Mouse (Mus musculus): ENCODE data around the gene Gpr4. TPM values are rescaled to one million over a fixed set of nuclear protein-coding genes. Genes with fewer than 3 reads are reported as not detected.

Gene Gpr4
- polyA plus RNA-seq, 1 experiment from 2014 or later: 1.8 TPM

DNA sequence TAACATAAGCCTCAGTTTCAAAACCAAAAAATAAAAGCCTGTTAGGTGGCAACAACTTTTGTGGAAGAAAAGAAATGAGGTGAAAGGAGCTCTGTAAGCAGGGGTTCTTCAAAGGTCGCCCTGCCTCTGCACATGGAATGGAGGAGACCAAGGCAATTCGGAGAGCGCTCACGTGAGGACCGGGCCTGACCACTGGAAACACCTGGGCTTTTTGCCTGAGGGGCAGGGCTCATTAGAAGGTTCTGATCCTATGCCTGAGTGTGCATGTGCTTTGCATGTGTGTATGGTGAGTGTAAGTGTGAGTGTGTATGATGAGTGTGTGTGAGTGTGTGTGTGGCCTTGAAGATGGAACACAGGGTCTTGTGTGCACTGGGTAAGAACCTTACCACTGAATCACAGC, 18.6 kb downstream of the Gpr4 start:
- H3K9ac ChIP-seq (replicated peaks): peak overlapping the region; percentile 37; the same call in 1 of the 2 replicates
- no peak for ATAC-seq
- WGBS: 93% methylated on average over 5 of the region's 5 CpGs
- no peaks in the 10 kb centered on the region for H3K9me3 ChIP-seq
- H3K27ac ChIP-seq: no peak overlapping the region
- peaks cover 28% of the 10 kb centered on the region for H3K4me1 ChIP-seq (replicated peaks)
- no peak overlapping the region for H3K4me3 ChIP-seq (replicated peaks)
- peaks cover 10% of the 10 kb centered on the region; the same call in 1 of the 2 replicates for H3K36me3 ChIP-seq
- H3K4me2 ChIP-seq (replicated peaks): no peak overlapping the region
- H3K27me3 ChIP-seq: no peaks in the 10 kb centered on the region

DNA sequence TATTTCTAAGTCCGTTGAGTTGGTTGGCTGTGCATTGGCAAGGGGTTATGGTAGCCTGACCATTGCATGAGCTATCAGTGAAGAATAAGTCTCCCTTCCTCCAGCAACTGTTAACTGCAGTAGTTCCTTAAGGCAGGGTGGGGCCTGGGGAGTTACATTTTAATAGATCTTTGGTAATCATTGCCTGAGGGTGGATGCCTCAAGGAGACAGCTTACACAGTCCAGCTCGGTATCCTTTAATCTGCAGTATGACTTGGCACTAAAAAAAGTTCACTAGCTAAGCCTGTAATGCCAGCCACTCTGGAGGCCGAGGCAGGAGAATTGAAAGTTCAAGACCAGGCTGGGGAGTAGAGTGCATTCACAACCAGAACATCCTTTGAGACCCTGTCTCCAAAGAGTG, 19.5 kb downstream of the Gpr4 start:
- Histone ChIP-seq H3K27ac (no peak overlapping the region), H3K4me3 (replicated peaks) (no peak overlapping the region), H3K9ac (replicated peaks) (no peak overlapping the region), H3K4me2 (replicated peaks) (no peak overlapping the region), H3K27me3 (no peaks in the 10 kb centered on the region), H3K36me3 (peaks cover 10% of the 10 kb centered on the region; the same call in 1 of the 2 replicates), H3K4me1 (replicated peaks) (peaks cover 24% of the 10 kb centered on the region), H3K9me3 (no peaks in the 10 kb centered on the region)
- WGBS: 92% methylated on average over 3 of the region's 3 CpGs
- ATAC-seq: no peak

DNA sequence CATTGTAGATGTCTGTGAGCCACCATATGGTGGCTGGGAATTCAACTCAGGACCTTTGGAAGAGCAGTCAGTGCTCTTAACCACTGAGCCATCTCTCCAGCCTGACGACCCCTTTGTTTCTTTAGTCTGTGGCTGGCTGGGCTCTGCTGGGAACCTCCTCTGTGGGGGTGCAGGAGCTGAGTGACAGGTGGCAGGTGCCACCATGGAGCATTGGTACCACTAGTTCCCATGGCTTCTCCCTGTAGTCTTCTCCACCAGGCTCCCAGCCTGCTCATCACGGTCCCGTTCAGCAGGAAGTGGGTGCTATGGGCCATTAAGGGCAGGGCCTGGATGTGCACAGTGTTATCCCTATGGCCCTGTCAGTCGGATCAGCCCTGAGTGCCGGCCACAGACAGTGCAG, 22.3 kb downstream of the Gpr4 start:
- H3K9ac ChIP-seq (replicated peaks): no peak overlapping the region
- H3K4me3 ChIP-seq (replicated peaks): no peak overlapping the region
- peaks cover 10% of the 10 kb centered on the region; the same call in 1 of the 2 replicates for H3K36me3 ChIP-seq
- H3K4me2 ChIP-seq (replicated peaks): no peak overlapping the region
- WGBS: 82% methylated on average over 5 of the region's 5 CpGs
- H3K9me3 ChIP-seq: no peaks in the 10 kb centered on the region
- H3K27ac ChIP-seq: no peak overlapping the region
- ATAC-seq: no peak
- no peaks in the 10 kb centered on the region for H3K27me3 ChIP-seq
- peaks cover 15% of the 10 kb centered on the region for H3K4me1 ChIP-seq (replicated peaks)

DNA sequence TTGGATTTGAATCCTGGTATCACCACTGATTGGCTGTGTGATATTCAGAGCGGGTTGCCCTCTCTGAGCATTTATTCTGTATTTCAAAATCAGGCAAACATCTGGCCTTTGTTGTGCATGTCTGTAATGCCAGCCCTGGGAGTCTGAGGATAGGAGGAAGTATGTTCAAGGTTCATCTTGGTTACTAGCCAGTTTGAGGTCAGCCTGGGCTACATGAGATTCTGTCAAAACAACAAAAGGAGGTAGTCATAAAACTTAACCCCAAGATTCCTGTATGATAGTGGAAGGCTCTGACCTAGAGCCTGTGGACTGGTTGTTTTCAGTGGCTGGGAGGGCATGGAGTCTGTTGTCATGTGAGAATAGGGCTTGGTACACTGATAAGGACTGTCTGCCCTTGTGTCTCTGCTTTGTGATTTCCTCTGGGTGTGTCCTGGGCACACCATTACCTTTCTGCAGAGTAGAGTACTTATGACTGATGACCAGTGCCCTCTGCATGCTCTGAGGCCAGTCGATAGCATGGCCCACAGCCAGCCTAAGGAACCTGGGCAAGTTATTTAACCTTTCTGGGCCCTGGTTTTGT, 22.8 kb downstream of the Gpr4 start:
- H3K4me2 ChIP-seq (replicated peaks): no peak overlapping the region
- H3K27ac ChIP-seq: no peak overlapping the region
- no peak for ATAC-seq
- H3K4me3 ChIP-seq (replicated peaks): no peak overlapping the region
- peaks cover 9% of the 10 kb centered on the region for H3K4me1 ChIP-seq (replicated peaks)
- no peaks in the 10 kb centered on the region for H3K27me3 ChIP-seq
- whole genome bisulfite sequencing: 99% methylated on average over 2 of the region's 2 CpGs
- no peaks in the 10 kb centered on the region for H3K9me3 ChIP-seq
- peaks cover 10% of the 10 kb centered on the region; the same call in 1 of the 2 replicates for H3K36me3 ChIP-seq
- no peak overlapping the region for H3K9ac ChIP-seq (replicated peaks)

DNA sequence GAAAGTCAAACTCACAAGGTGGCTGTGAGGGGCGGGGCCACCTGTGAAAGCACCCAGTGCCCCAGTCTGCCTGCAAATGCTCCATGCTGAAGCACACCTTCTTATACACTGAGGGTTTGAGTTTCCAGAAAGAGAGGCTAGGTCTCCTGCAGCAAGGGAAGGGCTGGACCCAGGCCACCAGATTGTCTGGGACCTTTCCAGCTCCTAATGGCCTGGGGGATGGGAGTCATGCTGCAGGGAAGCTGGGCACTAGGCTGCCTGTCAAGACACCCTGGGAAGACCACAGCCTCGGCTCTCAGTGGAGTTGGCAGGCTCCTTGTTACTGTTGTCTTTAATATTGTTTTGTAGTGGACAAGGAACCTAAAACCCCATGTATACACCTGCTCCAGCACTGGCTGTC, 24.1 kb downstream of the Gpr4 start:
- H3K36me3 ChIP-seq: peaks cover 10% of the 10 kb centered on the region
- H3K27me3 ChIP-seq: no peaks in the 10 kb centered on the region
- H3K27ac ChIP-seq: no peak overlapping the region
- no peak overlapping the region for H3K4me2 ChIP-seq (replicated peaks)
- no peak for ATAC-seq
- H3K4me1 ChIP-seq (replicated peaks): peaks cover 4% of the 10 kb centered on the region; the same call in 1 of the 2 replicates
- WGBS: 90% methylated on average over 2 of the region's 2 CpGs
- H3K9me3 ChIP-seq: no peaks in the 10 kb centered on the region
- no peak overlapping the region for H3K4me3 ChIP-seq (replicated peaks)
- no peak overlapping the region for H3K9ac ChIP-seq (replicated peaks)

DNA sequence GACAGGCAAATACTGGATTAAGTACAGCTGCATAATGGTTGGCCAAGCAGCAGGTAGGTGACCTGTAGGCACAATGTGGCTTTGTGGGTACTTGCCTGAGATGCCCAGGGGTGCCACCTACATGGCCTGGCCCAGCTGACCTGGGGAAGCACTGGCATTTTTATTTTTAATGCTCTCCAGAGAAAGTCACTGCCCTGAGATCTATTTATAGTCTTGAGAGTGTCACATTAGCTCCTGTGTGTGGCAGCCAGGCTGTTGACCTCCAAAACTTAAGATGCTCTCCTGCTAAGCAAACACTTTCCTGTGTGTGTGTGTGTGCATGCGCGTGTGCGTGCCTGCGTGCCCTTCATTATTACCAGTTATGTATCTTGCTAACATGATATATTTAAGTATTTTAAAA, 26.0 kb downstream of the Gpr4 start:
- H3K36me3 ChIP-seq: peaks cover 9% of the 10 kb centered on the region
- ATAC-seq: no peak
- no peak overlapping the region for H3K27ac ChIP-seq
- H3K4me1 ChIP-seq (replicated peaks): peaks cover 4% of the 10 kb centered on the region; the same call in 1 of the 2 replicates
- no peaks in the 10 kb centered on the region for H3K27me3 ChIP-seq
- H3K9ac ChIP-seq (replicated peaks): no peak overlapping the region
- 99% methylated on average over 4 of the region's 4 CpGs for WGBS
- H3K4me3 ChIP-seq (replicated peaks): no peak overlapping the region
- H3K4me2 ChIP-seq (replicated peaks): no peak overlapping the region
- no peaks in the 10 kb centered on the region for H3K9me3 ChIP-seq

DNA sequence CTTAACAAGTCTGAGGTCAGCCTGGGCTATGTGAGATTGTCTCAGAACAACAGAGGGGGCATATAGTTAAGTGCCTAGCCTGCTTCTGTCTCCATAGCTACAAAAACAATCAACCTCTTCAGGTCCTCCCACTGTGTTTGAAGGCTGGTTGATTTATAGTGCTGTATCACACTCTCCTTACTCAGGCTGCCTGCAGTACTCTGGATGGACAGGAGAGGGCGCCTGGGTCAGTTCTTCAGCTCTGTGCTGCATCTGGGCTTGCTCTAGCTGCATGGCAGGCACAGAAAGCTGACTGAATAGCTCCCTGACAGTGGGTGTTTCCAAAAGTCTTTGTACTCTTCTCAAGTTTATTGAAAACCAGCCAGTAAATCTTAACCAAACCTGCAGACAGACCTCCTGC, 27.1 kb downstream of the Gpr4 start:
- Histone ChIP-seq H3K36me3 (peaks cover 6% of the 10 kb centered on the region; the same call in 1 of the 2 replicates), H3K9ac (replicated peaks) (no peak overlapping the region), H3K4me1 (replicated peaks) (peaks cover 4% of the 10 kb centered on the region; the same call in 1 of the 2 replicates), H3K27ac (0 out of 2 replicates have a peak overlapping the region, but pooled peaks have one; percentile 3), H3K4me2 (replicated peaks) (no peak overlapping the region), H3K9me3 (no peaks in the 10 kb centered on the region), H3K27me3 (no peaks in the 10 kb centered on the region), H3K4me3 (replicated peaks) (no peak overlapping the region)
- WGBS: 0% methylated on average over 1 of the region's 1 CpGs
- peak; percentile 94 for ATAC-seq

DNA sequence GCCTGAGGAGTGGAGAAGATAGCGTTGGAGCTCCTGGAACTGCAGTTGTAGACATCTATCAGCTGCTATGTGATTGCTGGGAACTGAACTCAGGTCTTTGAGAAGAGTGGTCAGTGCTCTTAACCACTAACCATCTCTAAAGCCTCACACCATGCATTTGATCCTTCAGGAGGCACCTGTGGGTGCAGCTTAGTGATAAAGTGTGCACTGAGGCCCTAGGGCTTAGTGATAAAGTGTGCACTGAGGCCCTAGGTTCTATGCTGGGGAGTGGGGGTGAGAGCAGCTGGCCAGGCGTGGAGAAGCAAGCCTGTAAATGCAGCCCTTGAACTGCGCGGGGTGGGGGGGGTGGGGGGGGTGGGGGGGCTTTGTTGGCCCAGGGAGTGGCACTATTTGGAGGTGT, 27.6 kb downstream of the Gpr4 start:
- Histone ChIP-seq H3K9me3 (no peaks in the 10 kb centered on the region), H3K4me3 (replicated peaks) (no peak overlapping the region), H3K4me1 (replicated peaks) (peaks cover 4% of the 10 kb centered on the region; the same call in 1 of the 2 replicates), H3K4me2 (replicated peaks) (no peak overlapping the region), H3K27ac (0 out of 2 replicates have a peak overlapping the region, but pooled peaks have one; percentile 1), H3K9ac (replicated peaks) (no peak overlapping the region), H3K36me3 (peaks cover 10% of the 10 kb centered on the region), H3K27me3 (no peaks in the 10 kb centered on the region)
- 80% methylated on average over 2 of the region's 4 CpGs for WGBS
- no peak for ATAC-seq

DNA sequence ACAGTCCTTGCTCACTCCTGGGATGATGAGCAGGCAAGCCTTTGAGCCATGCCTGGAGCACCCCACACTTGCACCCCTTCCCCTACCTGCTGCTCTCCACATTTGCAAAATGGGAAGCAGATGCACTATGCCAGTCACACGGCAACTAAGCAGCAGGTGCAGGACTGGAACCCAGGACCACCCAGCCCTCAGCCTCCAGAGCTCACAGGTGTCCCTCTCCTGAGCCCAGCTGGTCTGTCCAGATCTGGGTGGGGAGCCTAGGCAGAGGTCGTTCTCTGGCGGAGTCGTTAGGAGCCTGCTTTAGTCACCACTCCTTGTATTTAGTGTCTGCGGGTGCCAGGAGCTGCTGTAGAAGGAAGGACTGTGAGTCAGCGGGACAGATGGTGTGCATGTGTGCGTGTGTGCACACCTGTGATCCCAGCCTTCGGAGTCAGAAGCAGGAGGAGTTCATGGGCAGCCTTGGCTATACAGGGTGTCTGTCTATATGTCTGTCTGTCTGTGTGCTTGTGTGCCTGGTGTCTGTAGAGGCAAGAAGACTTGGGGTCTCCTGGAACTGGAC, 28.6 kb downstream of the Gpr4 start:
- Histone ChIP-seq H3K27ac (no peak overlapping the region), H3K9me3 (no peaks in the 10 kb centered on the region), H3K4me1 (replicated peaks) (peaks cover 4% of the 10 kb centered on the region; the same call in 1 of the 2 replicates), H3K4me2 (replicated peaks) (no peak overlapping the region), H3K9ac (replicated peaks) (no peak overlapping the region), H3K36me3 (peaks cover 20% of the 10 kb centered on the region), H3K27me3 (no peaks in the 10 kb centered on the region), H3K4me3 (replicated peaks) (no peak overlapping the region)
- WGBS: 96% methylated on average over 8 of the region's 8 CpGs
- no peak; the same call in 1 of the 2 replicates for ATAC-seq

DNA sequence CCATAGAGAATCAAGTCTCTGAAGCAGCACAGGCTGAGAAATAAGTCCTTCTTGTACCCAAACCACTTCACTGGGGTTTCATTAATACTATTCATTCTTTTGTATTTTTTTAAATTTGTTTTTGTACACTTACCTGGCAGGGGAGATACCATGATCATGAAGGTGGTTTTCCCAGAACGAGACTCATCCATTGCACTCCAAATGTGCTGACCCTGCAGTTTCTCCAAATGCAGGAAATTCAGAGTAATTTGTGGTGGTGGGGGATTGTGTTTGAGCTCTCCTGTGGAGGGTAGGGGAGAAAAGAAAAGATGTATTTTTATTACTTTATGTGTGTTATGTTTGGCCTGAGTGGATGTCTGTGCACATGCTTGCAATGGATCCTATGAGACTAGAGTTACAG, 29.7 kb downstream of the Gpr4 start:
- no peak overlapping the region for H3K4me2 ChIP-seq (replicated peaks)
- peaks cover 4% of the 10 kb centered on the region; the same call in 1 of the 2 replicates for H3K4me1 ChIP-seq (replicated peaks)
- H3K9me3 ChIP-seq: no peaks in the 10 kb centered on the region
- H3K36me3 ChIP-seq: peaks cover 30% of the 10 kb centered on the region
- no peak overlapping the region for H3K27ac ChIP-seq
- H3K4me3 ChIP-seq (replicated peaks): no peak overlapping the region
- no peak overlapping the region for H3K9ac ChIP-seq (replicated peaks)
- WGBS: 98% methylated on average over 1 of the region's 1 CpGs
- ATAC-seq: no peak
- H3K27me3 ChIP-seq: no peaks in the 10 kb centered on the region

DNA sequence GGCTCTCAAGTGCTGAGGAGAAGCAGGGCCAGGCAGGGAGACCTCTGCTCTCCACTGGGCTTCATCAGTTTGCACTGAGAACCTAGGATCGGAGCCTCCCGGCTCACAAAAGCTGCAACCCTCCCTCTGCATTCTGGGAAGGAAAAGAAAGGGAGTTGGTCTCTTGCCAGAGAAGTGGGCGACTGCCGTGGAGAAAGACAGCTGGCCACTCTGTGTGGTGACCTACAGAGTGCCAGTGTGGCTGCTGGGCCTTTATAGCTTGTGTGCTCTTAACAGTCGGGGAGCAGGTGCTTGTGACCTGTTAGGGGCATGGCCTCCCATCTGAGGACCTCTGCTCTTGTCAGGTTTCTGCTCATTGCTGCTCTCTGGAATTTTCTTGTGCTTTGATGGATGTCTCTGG, 31.5 kb downstream of the Gpr4 start:
- H3K4me1 ChIP-seq (replicated peaks): peaks cover 4% of the 10 kb centered on the region; the same call in 1 of the 2 replicates
- H3K27ac ChIP-seq: peak overlapping the region; percentile 9; the same call in 1 of the 2 replicates
- 67% methylated on average over 5 of the region's 5 CpGs for WGBS
- H3K27me3 ChIP-seq: no peaks in the 10 kb centered on the region
- no peak overlapping the region for H3K4me2 ChIP-seq (replicated peaks)
- peaks cover 38% of the 10 kb centered on the region for H3K36me3 ChIP-seq
- no peaks in the 10 kb centered on the region for H3K9me3 ChIP-seq
- no peak for ATAC-seq
- no peak overlapping the region for H3K4me3 ChIP-seq (replicated peaks)
- 0 out of 2 replicates have a peak overlapping the region, but pooled peaks have one; percentile 16 for H3K9ac ChIP-seq (replicated peaks)

DNA sequence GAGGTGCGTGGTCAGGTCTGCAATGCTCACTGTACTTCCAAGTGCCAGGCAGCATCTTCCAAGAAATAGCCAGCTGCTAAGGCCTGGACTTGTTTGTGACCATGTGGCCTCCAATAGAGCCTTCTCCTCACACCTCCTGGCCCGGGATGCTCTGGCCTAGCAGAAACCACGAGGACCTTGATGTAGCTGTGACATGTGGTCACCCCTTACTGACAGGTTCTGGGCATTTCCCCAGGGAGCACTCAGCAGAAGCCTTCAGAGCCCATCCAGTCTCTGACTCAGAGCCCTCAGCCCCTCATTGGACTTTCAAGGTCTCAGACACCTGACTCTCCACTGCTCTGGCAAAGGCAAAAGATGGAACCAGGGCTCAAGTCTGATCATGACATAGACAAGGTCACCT, 32.7 kb downstream of the Gpr4 start:
- Histone ChIP-seq H3K36me3 (peaks cover 41% of the 10 kb centered on the region), H3K27me3 (no peaks in the 10 kb centered on the region), H3K9ac (replicated peaks) (no peak overlapping the region), H3K4me2 (replicated peaks) (no peak overlapping the region), H3K27ac (no peak overlapping the region), H3K4me1 (replicated peaks) (no peaks in the 10 kb centered on the region), H3K4me3 (replicated peaks) (no peak overlapping the region), H3K9me3 (no peaks in the 10 kb centered on the region)
- 96% methylated on average over 3 of the region's 3 CpGs for WGBS
- ATAC-seq: 0 out of 2 replicates have a peak, but pooled peaks have one; percentile 21

Measured in midbrain, embryonic 13.5 days (tissue).